Mouse (Mus musculus) neural tube, embryonic 11.5 days (tissue): ENCODE results near the gene Optc. TPM values are rescaled to one million over a fixed set of nuclear protein-coding genes. Genes with fewer than 3 reads are reported as not detected.

Source experiments
- ATAC-seq: fragments of 200-750 bp; cut with Nextera tagmentation; 2 replicates; pipeline ENCODE4 v1.8.0; 2017; ENCODE audit warnings: moderate number of reproducible peaks, mild to moderate bottlenecking, moderate TSS enrichment, moderate library complexity; ENCODE audit not compliant: insufficient read depth, low FRiP score, low TSS enrichment
- DNase-seq: peaks from one replicate; pipeline ENCODE4 v3.0.0-alpha.2; 2015; ENCODE audit warnings: low spot score
- H3K27ac ChIP-seq: fragments of 300-500 bp; sonication (generic); 2 replicates; pipeline ENCODE4 v1.5.1; 2014; ENCODE audit warnings: low read depth, mild to moderate bottlenecking, low read length
- H3K27me3 ChIP-seq: fragments of 300-500 bp; sonication (generic); 2 replicates; pipeline ENCODE4 v1.6.1; 2014; ENCODE audit warnings: mild to moderate bottlenecking, low read length, mixed read lengths; ENCODE audit not compliant: control insufficient read depth, insufficient read depth
- H3K36me3 ChIP-seq: fragments of 300-500 bp; sonication (generic); 2 replicates; pipeline ENCODE4 v1.6.1; 2014; ENCODE audit warnings: mild to moderate bottlenecking, low read length, moderate library complexity, mixed read lengths; ENCODE audit not compliant: control insufficient read depth, insufficient read depth
- H3K4me1 ChIP-seq: fragments of 300-500 bp; sonication (generic); 2 replicates; pipeline ENCODE4 v1.6.1; 2014; ENCODE audit warnings: low read length, mixed read lengths; ENCODE audit not compliant: control insufficient read depth, insufficient read depth
- H3K4me2 ChIP-seq: fragments of 300-500 bp; sonication (generic); 2 replicates; pipeline ENCODE4 v1.6.1; 2014; ENCODE audit warnings: low read depth, mild to moderate bottlenecking, moderate library complexity
- H3K4me3 ChIP-seq: fragments of 300-500 bp; sonication (generic); 2 replicates; pipeline ENCODE4 v1.5.1; 2014; ENCODE audit warnings: low read depth, low read length
- H3K9ac ChIP-seq: fragments of 300-500 bp; sonication (generic); 2 replicates; pipeline ENCODE4 v1.6.1; 2014; ENCODE audit warnings: mild to moderate bottlenecking, low read length
- H3K9me3 ChIP-seq: fragments of 300-500 bp; sonication (generic); 2 replicates; pipeline ENCODE4 v1.6.1; 2016; ENCODE audit warnings: low read length; ENCODE audit not compliant: control insufficient read depth
- WGBS: fragments of 180-500 bp; shearing (Covaris S2); extraction: QIAGEN DNeasy Blood & Tissue Kit; methylation state at CpG from one replicate; pipeline ENCODE4 v1.1.7; 2014; 5-methylcytosine and 5-hydroxymethylcytosine counted together
- polyA plus RNA-seq: library from polyadenylated mRNA; unstranded; fragments of >200 nt; fragmentation: Nextera tagmentation; extraction: Ambion mirVana; gene quantifications from 2 replicates; pipeline ENCODE4 v1.2.1, GENCODE M21; 2014

Optc gene
- polyA plus RNA-seq, 1 experiment from 2014 or later: 1.5 TPM

DNA sequence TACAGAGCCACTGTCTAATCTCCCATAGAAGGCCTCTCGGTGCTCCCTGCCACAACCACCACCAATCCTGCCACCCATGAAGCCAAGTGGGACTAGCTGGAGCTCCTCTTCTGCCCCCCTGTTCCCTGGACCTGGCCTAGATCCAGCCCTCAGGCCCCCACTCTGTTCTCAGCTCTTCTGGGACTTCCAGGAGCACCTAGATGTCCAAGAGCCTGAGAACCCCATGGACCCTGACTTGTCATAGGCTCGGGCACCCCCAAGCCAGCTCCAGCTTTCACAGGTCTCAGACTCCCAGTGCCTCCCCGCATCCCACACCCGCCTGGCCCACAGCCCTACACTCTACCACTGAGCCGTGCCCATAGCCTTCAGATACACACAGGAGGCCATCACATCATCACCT, 15.3 kb upstream of the Optc start:
- Histone ChIP-seq H3K9me3 (no peaks in the 10 kb centered on the region), H3K4me1 (0 out of 2 replicates have a peak, but pooled peaks cover under 1% of the 10 kb centered on the region), H3K4me3 (no peak overlapping the region), H3K9ac (no peak overlapping the region), H3K36me3 (no peaks in the 10 kb centered on the region), H3K4me2 (no peak overlapping the region), H3K27ac (no peak overlapping the region), H3K27me3 (no peaks in the 10 kb centered on the region)
- over 99% methylated on average over 5 of the region's 5 CpGs for WGBS
- DNase-seq (no peak), ATAC-seq (no peak)

DNA sequence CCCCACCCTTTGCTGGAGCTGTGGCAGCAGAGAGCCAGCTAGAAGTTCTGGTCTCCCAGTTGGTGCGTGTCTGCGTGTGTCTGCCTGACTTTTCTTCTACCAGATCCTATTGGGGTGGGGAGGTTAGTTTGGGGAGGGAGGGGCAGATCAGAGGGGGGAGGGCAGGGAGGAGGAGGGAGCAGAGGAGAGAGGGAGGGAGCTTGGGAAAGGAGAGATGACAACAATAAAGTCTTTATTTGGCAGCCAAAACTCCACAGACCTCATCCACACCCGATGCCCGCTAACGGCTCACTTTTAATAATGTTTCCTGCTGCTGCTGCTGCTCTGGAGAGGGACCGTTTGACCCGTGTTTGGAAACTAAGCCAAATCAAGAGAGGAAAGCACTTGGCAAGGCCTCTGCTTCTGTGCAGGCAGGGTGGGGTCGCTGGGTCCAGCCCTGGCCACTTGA, 13.5 kb upstream of the Optc start, which contains the start of gene Prelp:
Prelp (minus strand) TSS at position 111 of the 448 bp plus-strand sequence.
- 0 out of 2 replicates have a peak within 1 kb of the TSS, but pooled peaks have one; percentile 5 for H3K4me2 ChIP-seq
- WGBS: 30% methylated on average over 8 of the region's 8 CpGs
- no peak for DNase-seq

DNA sequence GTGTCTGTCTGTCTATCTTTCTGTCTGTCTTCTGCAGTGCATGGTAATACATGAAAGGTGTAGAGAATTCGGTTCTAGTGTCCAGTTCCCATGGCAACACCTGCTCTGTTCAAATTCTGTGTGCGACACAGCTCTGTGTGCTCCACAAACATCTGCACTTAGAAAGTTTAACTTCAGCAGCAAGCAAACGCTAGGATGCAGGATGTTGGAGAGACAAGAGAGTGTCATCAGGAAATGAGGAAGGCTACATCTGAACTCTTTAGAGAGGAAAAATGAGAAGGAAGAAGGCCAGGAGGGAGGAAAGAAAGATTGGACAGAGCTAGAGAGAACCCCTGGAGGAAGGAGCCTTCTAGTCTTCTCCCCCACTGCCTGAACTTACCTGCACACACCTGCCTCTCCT, 13.1 kb upstream of the Optc start:
- peaks cover 4% of the 10 kb centered on the region; the same call in 1 of the 2 replicates for H3K4me1 ChIP-seq
- 0 out of 2 replicates have a peak overlapping the region, but pooled peaks have one; percentile 5 for H3K4me2 ChIP-seq
- no peaks in the 10 kb centered on the region for H3K36me3 ChIP-seq
- H3K9me3 ChIP-seq: no peaks in the 10 kb centered on the region
- H3K27me3 ChIP-seq: no peaks in the 10 kb centered on the region
- no peak overlapping the region for H3K4me3 ChIP-seq
- no peak for ATAC-seq
- WGBS: 39% methylated on average over 3 of the region's 3 CpGs
- no peak overlapping the region for H3K27ac ChIP-seq
- no peak for DNase-seq
- no peak overlapping the region for H3K9ac ChIP-seq

More for the DNA sequence above, 13.5 kb upstream of the Optc start, which contains the start of gene Prelp:
- no peak within 1 kb of the TSS for H3K4me3 ChIP-seq
- H3K9me3 ChIP-seq: no peaks in the 10 kb centered on the region
- peaks cover 4% of the 10 kb centered on the region; the same call in 1 of the 2 replicates for H3K4me1 ChIP-seq
- no peaks in the 10 kb centered on the region for H3K36me3 ChIP-seq
- no peaks in the 10 kb centered on the region for H3K27me3 ChIP-seq
- no peak for ATAC-seq
- H3K27ac ChIP-seq: no peak within 1 kb of the TSS
- H3K9ac ChIP-seq: no peak within 1 kb of the TSS

DNA sequence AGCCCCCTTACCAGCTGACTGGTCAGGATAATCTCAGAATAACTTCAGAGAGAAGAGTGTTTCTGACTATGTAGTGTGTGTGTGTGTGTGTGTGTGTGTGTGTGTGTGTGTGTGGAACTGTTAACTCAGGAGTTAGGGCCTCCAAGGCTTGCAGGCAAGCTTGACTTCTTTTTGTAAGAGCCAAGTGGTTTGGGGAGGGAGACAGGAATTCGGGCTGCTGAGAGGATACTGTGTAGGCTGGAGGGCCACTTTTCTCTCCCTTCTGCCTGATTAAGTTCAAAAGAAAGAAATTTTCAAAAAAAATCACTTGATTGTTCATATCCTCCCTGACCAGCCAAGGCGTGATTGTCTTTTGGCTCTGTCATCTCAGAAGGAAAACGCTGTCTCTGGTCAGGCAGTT, 12.6 kb upstream of the Optc start:
- Histone ChIP-seq H3K4me2 (no peak overlapping the region), H3K27me3 (no peaks in the 10 kb centered on the region), H3K27ac (no peak overlapping the region), H3K9ac (no peak overlapping the region), H3K9me3 (no peaks in the 10 kb centered on the region), H3K4me1 (peaks cover 4% of the 10 kb centered on the region; the same call in 1 of the 2 replicates), H3K4me3 (no peak overlapping the region), H3K36me3 (no peaks in the 10 kb centered on the region)
- WGBS: 46% methylated on average over 3 of the region's 3 CpGs
- ATAC-seq (no peak), DNase-seq (no peak)

DNA sequence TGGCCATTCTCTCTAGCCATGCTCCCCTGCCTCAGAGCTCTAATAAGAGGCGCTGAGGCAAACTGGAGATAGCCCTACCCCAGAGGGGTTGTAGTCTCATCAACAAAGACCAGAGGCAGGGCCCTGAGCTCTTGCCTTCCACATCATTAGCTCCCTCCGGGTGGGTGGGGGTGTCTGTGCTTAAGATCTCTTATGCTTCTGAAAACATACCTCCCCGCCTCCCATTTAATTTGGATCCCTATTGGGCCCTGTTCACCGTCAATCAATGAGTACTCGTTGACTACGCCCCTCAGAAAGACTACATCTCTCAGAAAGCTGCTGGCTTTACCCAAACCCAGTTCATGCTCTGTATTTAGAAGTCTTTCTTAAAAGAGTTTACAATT, 10.3 kb upstream of the Optc start:
- no peaks in the 10 kb centered on the region for H3K36me3 ChIP-seq
- H3K4me2 ChIP-seq: no peak overlapping the region
- no peak for ATAC-seq

DNA sequence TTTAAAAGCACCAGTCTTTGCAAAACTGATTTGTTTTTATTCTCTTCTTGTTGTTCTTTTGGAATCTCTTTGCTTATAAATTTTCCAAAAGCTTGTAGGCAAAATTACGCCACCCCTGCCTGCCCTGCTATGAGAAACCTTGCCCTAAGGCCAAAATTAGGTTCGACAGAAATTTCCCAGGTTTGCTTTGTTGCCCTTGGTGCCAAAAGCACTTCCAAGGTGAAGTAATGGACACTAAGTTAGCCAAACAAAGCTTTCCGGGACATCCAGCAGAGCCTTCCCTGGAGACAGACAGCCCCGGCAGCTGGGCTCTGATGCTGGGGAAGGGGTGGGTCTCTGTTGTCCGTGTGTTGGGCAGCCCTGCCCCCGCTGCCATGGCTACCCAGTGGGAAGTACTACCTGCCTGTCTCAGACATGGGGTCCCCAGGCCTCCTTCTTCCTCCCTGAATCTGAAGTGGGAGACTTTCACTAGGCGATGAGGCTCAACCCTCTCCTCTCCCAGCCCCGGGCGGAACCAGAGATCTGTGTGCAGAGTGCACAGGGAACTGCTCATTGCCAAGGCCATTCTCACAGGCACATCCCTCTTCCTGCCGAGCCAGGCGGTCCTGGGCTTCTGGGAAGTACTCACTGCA, 9.8 kb upstream of the Optc start:
- H3K9ac ChIP-seq: no peak overlapping the region
- H3K4me1 ChIP-seq: peaks cover 4% of the 10 kb centered on the region; the same call in 1 of the 2 replicates
- H3K27ac ChIP-seq: no peak overlapping the region

More for the DNA sequence above, 10.3 kb upstream of the Optc start:
- H3K4me3 ChIP-seq: no peak overlapping the region
- no peaks in the 10 kb centered on the region for H3K9me3 ChIP-seq
- DNase-seq: no peak
- no peaks in the 10 kb centered on the region for H3K27me3 ChIP-seq
- no peak overlapping the region for H3K27ac ChIP-seq
- WGBS: 49% methylated on average over 6 of the region's 6 CpGs
- H3K4me1 ChIP-seq: peaks cover 4% of the 10 kb centered on the region; the same call in 1 of the 2 replicates
- H3K9ac ChIP-seq: no peak overlapping the region

DNA sequence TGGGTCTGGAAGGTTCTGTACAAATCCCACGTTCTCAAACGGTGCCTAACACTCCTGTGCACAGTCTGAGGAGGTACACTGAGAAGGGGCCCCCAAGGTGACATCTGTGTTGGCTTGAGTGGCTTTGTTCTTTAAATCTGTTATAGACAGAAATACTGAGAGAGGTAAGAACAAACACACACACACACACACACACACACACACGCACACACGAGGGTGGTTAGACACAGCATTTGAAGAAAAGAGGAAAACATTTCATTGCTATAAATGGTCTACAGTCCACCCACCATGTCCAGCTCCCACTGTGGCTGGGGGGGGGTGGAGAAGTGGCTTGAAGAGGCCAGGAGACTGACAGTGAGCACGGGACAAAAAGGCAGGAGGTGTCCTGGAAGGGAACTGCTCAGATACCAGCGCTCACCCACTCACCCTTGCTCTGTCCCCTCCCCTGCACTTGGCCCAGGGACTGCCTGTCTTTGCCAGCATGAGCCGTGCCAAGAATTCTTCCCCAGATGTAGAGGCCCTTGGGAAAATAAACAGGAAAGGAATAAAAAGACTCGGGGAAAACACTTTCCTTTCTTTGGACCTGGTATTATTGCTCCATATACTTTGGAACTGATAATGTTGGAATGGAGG, 8.0 kb upstream of the Optc start:
- Histone ChIP-seq H3K4me2 (no peak overlapping the region), H3K9ac (no peak overlapping the region), H3K27me3 (no peaks in the 10 kb centered on the region), H3K27ac (no peak overlapping the region), H3K4me1 (peaks cover 4% of the 10 kb centered on the region; the same call in 1 of the 2 replicates), H3K4me3 (no peak overlapping the region), H3K9me3 (no peaks in the 10 kb centered on the region), H3K36me3 (no peaks in the 10 kb centered on the region)
- WGBS: 73% methylated on average over 8 of the region's 8 CpGs
- no peak for DNase-seq
- no peak for ATAC-seq

More for the DNA sequence above, 9.8 kb upstream of the Optc start:
- H3K4me2 ChIP-seq: no peak overlapping the region
- H3K36me3 ChIP-seq: no peaks in the 10 kb centered on the region
- H3K4me3 ChIP-seq: no peak overlapping the region
- H3K27me3 ChIP-seq: no peaks in the 10 kb centered on the region
- ATAC-seq (no peak), DNase-seq (peak; percentile 32)
- 26% methylated on average over 11 of the region's 11 CpGs for WGBS
- no peaks in the 10 kb centered on the region for H3K9me3 ChIP-seq

DNA sequence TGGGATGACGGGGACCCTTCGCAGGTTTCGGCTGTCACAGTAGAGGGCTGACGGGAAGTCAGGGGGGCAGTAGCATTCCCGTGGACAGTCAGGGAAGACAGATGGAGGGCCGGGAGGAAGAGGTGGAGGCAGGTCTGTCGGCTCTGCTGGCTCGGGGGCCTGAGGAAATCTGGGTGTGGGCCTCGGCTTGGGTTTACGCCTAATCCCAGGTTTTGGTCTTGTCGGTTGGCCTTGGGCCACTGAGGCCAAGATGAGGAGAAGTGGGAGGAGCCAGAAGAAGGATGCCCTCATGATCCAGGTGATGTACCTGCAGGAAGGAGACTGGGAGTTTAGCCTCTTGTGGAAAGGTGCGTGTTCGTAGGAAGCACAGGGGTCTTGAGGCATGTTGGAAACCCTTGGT, 7.3 kb upstream of the Optc start:
- peaks cover 4% of the 10 kb centered on the region; the same call in 1 of the 2 replicates for H3K4me1 ChIP-seq
- DNase-seq (no peak), ATAC-seq (no peak)
- H3K9ac ChIP-seq: no peak overlapping the region
- H3K36me3 ChIP-seq: no peaks in the 10 kb centered on the region
- H3K9me3 ChIP-seq: no peaks in the 10 kb centered on the region
- H3K27me3 ChIP-seq: peaks cover 3% of the 10 kb centered on the region; the same call in 1 of the 2 replicates
- no peak overlapping the region for H3K27ac ChIP-seq
- 81% methylated on average over 13 of the region's 13 CpGs for WGBS
- H3K4me2 ChIP-seq: no peak overlapping the region
- H3K4me3 ChIP-seq: no peak overlapping the region
